Mouse (Mus musculus) forebrain, embryonic 13.5 days (tissue): ENCODE results near the gene 6030445D17Rik. TPM values are rescaled to one million over a fixed set of nuclear protein-coding genes. Genes with fewer than 3 reads are reported as not detected.

Source experiments
- ATAC-seq: fragments of 200-750 bp; cut with Nextera tagmentation; 2 replicates; pipeline ENCODE4 v1.8.0; 2017
- H3K27ac ChIP-seq: fragments of 300-500 bp; sonication (generic); 2 replicates; pipeline ENCODE4 v1.5.1; 2015; ENCODE audit warnings: inconsistent platforms, mild to moderate bottlenecking, moderate library complexity
- H3K27me3 ChIP-seq: fragments of 300-500 bp; sonication (generic); 2 replicates; pipeline ENCODE4 v1.6.1; 2015; ENCODE audit warnings: mild to moderate bottlenecking, inconsistent platforms
- H3K36me3 ChIP-seq: fragments of 300-500 bp; sonication (generic); 2 replicates; pipeline ENCODE4 v1.6.1; 2015; ENCODE audit warnings: mild to moderate bottlenecking, inconsistent platforms; ENCODE audit not compliant: poor library complexity, severe bottlenecking
- H3K4me1 ChIP-seq: fragments of 300-500 bp; sonication (generic); 2 replicates; pipeline ENCODE4 v1.6.1; 2015; ENCODE audit warnings: inconsistent platforms
- H3K4me2 ChIP-seq: fragments of 300-500 bp; sonication (generic); 2 replicates; pipeline ENCODE4 v1.6.1; 2015; ENCODE audit warnings: inconsistent platforms, mild to moderate bottlenecking, moderate library complexity
- H3K4me3 ChIP-seq: fragments of 300-500 bp; sonication (generic); 2 replicates; pipeline ENCODE4 v1.5.1; 2015; ENCODE audit warnings: mild to moderate bottlenecking, inconsistent platforms
- H3K9ac ChIP-seq: fragments of 300-500 bp; sonication (generic); 2 replicates; pipeline ENCODE4 v1.6.1; 2015; ENCODE audit warnings: mild to moderate bottlenecking, inconsistent platforms
- H3K9me3 ChIP-seq: fragments of 300-500 bp; sonication (generic); replicated peaks from 2 replicates; pipeline ENCODE4 v1.6.1; 2016; ENCODE audit warnings: inconsistent platforms
- WGBS: fragments of 180-500 bp; shearing (Covaris S2); methylation state at CpG from one replicate; pipeline ENCODE4 v1.1.7; 2015; 5-methylcytosine and 5-hydroxymethylcytosine counted together
- polyA plus RNA-seq: library from polyadenylated mRNA; unstranded; fragments of >200 nt; fragmentation: Nextera tagmentation; extraction: Ambion mirVana; gene quantifications from 2 replicates; pipeline ENCODE4 v1.2.1, GENCODE M21; 2015

6030445D17Rik gene
- polyA plus RNA-seq, 1 experiment from 2014 or later = not detected

DNA sequence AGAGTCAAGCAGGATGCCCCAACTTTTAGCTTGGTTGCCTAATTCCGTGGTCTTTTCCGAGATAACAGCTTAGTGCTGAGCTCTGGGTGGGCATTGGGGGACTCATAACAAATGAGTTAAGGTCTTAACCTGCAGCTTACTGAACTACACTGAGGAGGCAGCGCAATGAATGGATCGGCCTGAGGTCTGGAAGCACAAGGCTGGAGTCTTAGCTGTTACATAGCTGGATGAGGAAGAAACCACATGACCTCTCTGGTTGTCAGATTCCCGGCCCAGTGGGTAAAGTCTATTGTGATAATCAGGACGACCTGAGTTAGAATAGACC is 327 bp upstream of the 6030445D17Rik start:
- H3K9ac ChIP-seq = peak overlapping the region; percentile 79
- H3K27ac ChIP-seq = no peak overlapping the region
- peaks cover 28% of the 10 kb centered on the region for H3K4me1 ChIP-seq
- peak overlapping the region; percentile 65 for H3K4me3 ChIP-seq
- H3K27me3 ChIP-seq = peaks cover 41% of the 10 kb centered on the region
- 0 out of 2 replicates have a peak, but pooled peaks have one; percentile 8 for ATAC-seq
- H3K9me3 ChIP-seq = no peaks in the 10 kb centered on the region
- peak overlapping the region; percentile 99 for H3K4me2 ChIP-seq
- H3K36me3 ChIP-seq = no peaks in the 10 kb centered on the region
- WGBS = 8% methylated on average over 6 of the region's 6 CpGs

DNA sequence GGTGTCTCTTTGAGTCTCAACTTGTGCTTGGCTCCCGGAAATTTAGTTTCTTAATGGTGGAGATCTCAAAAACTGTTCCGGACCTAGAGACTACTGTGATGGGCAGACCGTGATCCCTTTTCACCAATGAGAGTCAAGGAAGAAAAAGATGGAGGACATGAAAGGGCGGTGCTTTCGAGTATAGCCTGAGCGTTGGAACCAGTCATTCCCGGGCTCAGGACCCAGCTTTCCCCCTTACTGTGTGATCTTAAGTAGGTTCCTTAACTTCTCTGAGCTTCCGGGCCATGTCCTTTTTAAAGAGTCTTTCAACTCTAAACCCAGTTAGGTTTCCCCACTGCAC is 759 bp downstream of the 6030445D17Rik start:
- no peaks in the 10 kb centered on the region for H3K9me3 ChIP-seq
- ATAC-seq = peak; percentile 68
- peak overlapping the region; percentile 79 for H3K9ac ChIP-seq
- H3K36me3 ChIP-seq = no peaks in the 10 kb centered on the region
- H3K27ac ChIP-seq = no peak overlapping the region
- H3K4me1 ChIP-seq = peaks cover 28% of the 10 kb centered on the region
- peaks cover 41% of the 10 kb centered on the region for H3K27me3 ChIP-seq
- WGBS = 0% methylated on average over 8 of the region's 8 CpGs
- peak overlapping the region; percentile 99 for H3K4me2 ChIP-seq
- H3K4me3 ChIP-seq = peak overlapping the region; percentile 65

DNA sequence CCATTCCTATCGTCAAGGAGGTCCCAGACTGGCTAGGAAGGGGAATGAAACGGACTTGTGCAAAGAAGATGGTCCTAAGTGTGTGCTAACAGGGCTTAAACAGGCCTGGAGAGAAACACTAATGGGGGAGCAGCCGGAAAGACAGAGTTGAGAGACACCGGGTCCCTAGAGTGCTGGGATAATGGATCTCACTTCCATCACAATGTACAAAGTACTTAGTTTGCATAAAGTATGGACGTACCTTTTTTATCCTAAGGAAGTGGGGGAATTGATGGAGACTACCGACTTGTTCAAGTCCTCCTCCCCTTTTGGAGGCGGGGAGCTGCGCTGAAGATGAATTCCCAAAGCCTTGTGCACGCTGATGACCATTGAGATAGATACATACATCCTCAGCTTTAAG is 1.4 kb downstream of the 6030445D17Rik start:
- Histone ChIP-seq H3K9me3 (no peaks in the 10 kb centered on the region), H3K27me3 (peaks cover 41% of the 10 kb centered on the region), H3K9ac (no peak overlapping the region), H3K4me3 (peak overlapping the region; percentile 65), H3K27ac (no peak overlapping the region), H3K36me3 (no peaks in the 10 kb centered on the region), H3K4me1 (peaks cover 28% of the 10 kb centered on the region), H3K4me2 (peak overlapping the region; percentile 99)
- WGBS = 16% methylated on average over 9 of the region's 9 CpGs
- no peak for ATAC-seq

DNA sequence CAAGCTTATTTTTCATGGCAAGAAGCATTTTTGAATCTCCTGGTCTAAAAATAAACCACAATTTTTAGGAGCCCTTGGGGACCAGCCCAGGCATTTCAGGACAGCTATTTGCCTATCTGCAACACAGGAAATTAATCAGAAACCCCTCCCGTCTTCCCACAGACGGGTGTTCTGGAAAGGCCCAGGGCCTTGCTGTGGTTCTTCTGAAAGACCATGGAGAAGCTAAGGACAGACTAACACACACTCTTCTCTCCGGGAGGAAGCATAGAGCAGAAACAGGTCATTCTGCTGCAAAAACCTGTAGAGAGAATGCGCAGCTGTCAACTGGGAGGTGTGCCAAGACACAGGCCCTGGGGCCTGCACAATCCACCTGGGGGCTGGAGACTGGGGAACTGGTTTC is 4.2 kb downstream of the 6030445D17Rik start:
- Histone ChIP-seq H3K9ac (no peak overlapping the region), H3K27ac (no peak overlapping the region), H3K27me3 (peaks cover 36% of the 10 kb centered on the region), H3K4me3 (no peak overlapping the region), H3K4me2 (no peak overlapping the region), H3K36me3 (no peaks in the 10 kb centered on the region), H3K4me1 (peaks cover 33% of the 10 kb centered on the region), H3K9me3 (no peaks in the 10 kb centered on the region)
- 55% methylated on average over 4 of the region's 4 CpGs for WGBS
- no peak for ATAC-seq

DNA sequence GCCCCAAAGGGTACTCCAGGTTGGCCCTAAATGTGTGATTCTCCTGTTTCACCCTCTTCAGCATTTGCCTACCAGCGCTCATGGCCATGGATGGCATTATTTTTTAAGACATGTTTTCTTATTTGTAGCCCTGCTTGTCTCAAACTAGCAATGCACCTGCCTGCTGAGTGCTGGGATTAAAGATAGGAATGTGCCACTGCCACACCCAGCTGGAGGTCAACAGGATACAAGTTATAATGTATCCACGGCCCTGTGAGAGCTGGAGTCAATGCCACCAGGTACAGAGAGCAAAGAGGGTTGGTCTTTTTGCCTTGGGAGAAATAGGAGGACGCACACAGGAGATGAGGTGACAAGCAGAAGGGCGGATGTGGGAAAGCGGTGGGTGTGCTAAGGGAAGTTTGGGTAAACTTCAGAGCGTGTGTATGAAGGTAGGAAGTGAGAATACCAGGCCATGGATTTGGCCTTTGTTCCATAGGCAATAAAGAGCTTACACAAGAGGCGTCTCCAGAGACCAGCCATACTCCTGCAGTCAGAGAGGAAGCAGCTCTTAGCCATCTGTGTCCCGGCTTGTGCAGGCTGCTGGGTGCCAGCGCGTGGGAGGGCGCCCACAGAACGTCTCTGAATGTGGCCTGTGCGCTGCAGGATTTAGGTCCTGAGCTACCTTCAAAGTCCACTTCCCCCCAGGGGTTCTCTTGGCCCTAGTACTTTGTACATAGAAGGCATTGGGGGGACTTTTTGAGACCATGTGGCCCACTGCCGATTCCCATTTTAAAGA is 6.7 kb downstream of the 6030445D17Rik start:
- 77% methylated on average over 14 of the region's 14 CpGs for WGBS
- no peak overlapping the region for H3K4me3 ChIP-seq
- no peaks in the 10 kb centered on the region for H3K36me3 ChIP-seq
- ATAC-seq = no peak; the same call in 1 of the 2 replicates
- peak overlapping the region; percentile 96; the same call in 1 of the 2 replicates for H3K27ac ChIP-seq
- no peak overlapping the region for H3K9ac ChIP-seq
- peaks cover 15% of the 10 kb centered on the region for H3K27me3 ChIP-seq
- peaks cover 25% of the 10 kb centered on the region for H3K4me1 ChIP-seq
- no peaks in the 10 kb centered on the region for H3K9me3 ChIP-seq
- 0 out of 2 replicates have a peak overlapping the region, but pooled peaks have one; percentile 69 for H3K4me2 ChIP-seq

DNA sequence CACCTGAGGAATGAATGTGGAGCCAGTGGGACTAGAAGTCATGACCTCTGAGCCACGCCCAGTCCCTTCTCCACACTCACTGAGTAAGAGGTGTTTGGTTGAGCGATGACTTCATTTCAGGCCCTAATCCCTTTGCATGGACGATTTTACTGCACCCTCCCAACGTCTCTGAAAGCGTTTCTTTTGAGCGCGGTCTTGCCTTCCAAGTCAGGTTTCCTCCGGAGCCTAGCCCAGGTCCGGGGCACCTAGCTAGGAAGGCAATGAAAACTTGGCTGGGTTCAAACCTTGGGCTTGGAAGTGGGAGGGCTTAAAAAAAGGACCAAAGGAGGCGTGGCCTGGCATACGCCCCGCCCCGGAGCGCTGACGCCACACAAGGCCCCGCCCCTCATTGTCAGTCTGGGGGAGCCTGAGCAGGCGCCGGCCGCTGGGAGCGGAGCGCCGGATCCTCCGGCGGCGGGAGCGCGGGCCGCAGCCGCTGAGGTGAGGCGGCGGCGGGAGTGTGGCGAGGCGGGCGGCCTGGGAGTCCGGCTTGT is 7.4 kb downstream of the 6030445D17Rik start, which contains the start of gene Luzp1:
TSS of gene Luzp1 (plus strand) at position 391 of the 533 bp plus-strand sequence.
- H3K4me3 ChIP-seq = peak within 1 kb of the TSS; percentile 86
- H3K27me3 ChIP-seq = peaks cover 8% of the 10 kb centered on the region
- H3K4me1 ChIP-seq = peaks cover 29% of the 10 kb centered on the region
- peak within 1 kb of the TSS; percentile 85 for H3K9ac ChIP-seq
- peak within 1 kb of the TSS; percentile 69 for H3K4me2 ChIP-seq
- no peaks in the 10 kb centered on the region for H3K9me3 ChIP-seq
- 1% methylated on average over 27 of the region's 36 CpGs for WGBS
- H3K36me3 ChIP-seq = no peaks in the 10 kb centered on the region
- H3K27ac ChIP-seq = peak within 1 kb of the TSS; percentile 96
- ATAC-seq = peak; percentile 95

DNA sequence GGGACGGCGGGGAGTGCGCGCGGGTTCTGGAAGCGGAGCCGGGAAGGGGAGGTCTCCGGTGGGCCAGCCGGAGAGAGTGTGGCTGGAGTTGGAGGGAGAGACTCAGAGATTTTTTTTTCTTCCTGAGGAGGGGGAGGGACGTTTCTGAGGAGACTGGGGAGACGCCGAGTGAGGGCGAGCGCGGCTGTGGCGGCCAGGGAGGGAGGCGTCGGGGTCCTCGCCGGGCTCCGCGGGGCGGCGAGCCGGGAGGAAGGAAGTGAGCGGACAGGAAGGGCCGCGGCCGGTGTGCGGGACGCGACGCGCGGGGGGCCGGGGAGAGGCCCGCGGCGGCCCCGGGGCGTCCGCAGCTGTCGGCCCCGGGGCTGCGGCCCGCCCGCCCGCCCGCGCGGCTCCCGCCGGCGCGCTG is 7.9 kb downstream of the 6030445D17Rik start:
- peak; percentile 79 for ATAC-seq

DNA sequence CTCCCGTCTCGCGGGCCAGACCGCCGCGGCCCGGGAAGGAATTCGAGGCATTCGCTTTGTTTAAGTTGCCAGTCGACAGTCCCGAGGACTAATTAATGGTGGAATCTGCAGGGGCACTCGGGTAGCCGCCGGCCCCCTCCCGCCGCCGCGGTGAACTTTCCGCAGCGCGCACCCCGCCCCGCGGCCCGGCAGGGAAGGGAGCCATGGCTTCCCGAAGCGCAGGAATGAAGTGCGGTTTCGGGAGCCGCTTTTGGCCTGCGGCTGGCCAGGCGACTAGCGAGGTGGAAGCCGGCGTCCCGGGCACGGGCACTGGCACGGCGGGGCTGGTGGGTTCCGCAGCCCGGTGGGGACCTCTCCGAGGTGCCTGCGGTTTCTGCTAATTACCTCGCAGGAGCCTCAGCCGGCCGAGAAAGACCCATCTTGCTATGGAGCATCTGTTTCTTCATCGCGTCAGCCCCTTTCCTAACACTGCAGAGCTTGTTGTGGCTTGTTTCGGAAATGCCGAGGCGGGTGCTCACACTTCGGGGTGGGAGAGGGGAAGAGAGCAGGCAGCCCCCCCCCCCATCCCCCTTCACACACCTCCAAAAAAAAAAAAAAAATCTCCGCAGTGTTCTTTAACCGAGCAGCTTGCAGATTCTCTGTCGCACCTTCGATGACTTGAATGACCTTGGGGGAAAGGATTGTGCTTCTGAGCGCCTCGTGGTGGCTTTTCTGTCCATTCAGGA is 8.5 kb downstream of the 6030445D17Rik start:
- peak overlapping the region; percentile 69 for H3K4me2 ChIP-seq
- H3K27me3 ChIP-seq = no peaks in the 10 kb centered on the region
- H3K9ac ChIP-seq = peak overlapping the region; percentile 85
- WGBS = under 1% methylated on average over 58 of the region's 58 CpGs
- H3K36me3 ChIP-seq = no peaks in the 10 kb centered on the region
- no peaks in the 10 kb centered on the region for H3K9me3 ChIP-seq
- peak overlapping the region; percentile 86 for H3K4me3 ChIP-seq
- H3K4me1 ChIP-seq = peaks cover 31% of the 10 kb centered on the region
- ATAC-seq = peak; percentile 42
- H3K27ac ChIP-seq = peak overlapping the region; percentile 96

More for the DNA sequence above, 7.9 kb downstream of the 6030445D17Rik start:
- Histone ChIP-seq H3K4me1 (peaks cover 31% of the 10 kb centered on the region), H3K9me3 (no peaks in the 10 kb centered on the region), H3K27me3 (peaks cover 4% of the 10 kb centered on the region; the same call in 1 of the 2 replicates), H3K9ac (peak overlapping the region; percentile 85), H3K36me3 (no peaks in the 10 kb centered on the region), H3K4me3 (peak overlapping the region; percentile 86), H3K4me2 (peak overlapping the region; percentile 69), H3K27ac (peak overlapping the region; percentile 96)
- WGBS = 0% methylated on average over 37 of the region's 55 CpGs

DNA sequence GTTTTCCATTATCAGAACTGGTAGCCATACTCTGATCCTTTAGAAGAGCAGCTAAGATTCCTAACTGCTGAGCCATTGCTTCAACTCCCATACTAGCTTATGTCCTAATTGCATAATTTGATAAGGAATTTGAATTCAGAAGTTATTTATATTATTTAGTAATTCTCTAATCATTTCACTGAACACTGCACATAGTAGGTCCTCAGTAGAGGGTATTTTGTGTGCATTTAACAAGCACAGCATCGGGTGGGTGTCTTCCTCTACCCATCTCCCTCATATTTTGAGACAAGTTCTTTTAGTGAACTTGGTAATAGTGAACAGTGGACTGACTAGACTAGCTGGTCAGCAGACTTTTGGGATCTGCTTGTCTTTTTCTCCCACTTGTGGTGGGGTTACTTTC is 14.6 kb downstream of the 6030445D17Rik start:
- Histone ChIP-seq H3K27me3 (no peaks in the 10 kb centered on the region), H3K4me1 (peaks cover 16% of the 10 kb centered on the region), H3K27ac (no peak overlapping the region), H3K4me3 (no peak overlapping the region), H3K9ac (no peak overlapping the region), H3K9me3 (no peaks in the 10 kb centered on the region), H3K4me2 (no peak overlapping the region), H3K36me3 (no peaks in the 10 kb centered on the region)
- WGBS = 96% methylated on average over 1 of the region's 1 CpGs
- ATAC-seq = no peak

DNA sequence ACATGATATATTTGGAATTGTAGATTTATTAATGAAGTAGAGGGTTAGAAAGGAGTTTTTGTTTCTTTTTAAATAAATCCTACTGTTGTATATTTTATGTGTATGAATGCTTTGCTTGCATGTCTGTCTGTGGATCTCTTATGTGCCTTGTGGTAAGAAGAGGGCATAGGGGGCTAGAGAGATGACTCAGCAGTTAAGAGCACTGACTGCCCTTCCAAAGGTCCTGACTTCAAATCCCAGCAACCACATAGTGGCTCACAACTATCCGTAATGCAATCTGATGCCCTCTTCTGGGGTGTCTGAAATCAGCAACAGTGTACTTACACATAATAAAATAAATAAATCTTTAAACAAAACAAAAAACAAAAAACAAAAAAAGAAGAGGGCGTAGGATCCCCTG is 24.5 kb downstream of the 6030445D17Rik start:
- Histone ChIP-seq H3K4me1 (0 out of 2 replicates have a peak, but pooled peaks cover 4% of the 10 kb centered on the region), H3K27ac (no peak overlapping the region), H3K9me3 (no peaks in the 10 kb centered on the region), H3K36me3 (peaks cover 5% of the 10 kb centered on the region; the same call in 1 of the 2 replicates), H3K4me2 (no peak overlapping the region), H3K9ac (no peak overlapping the region), H3K27me3 (no peaks in the 10 kb centered on the region), H3K4me3 (no peak overlapping the region)
- ATAC-seq = no peak
- 96% methylated on average over 2 of the region's 2 CpGs for whole genome bisulfite sequencing

DNA sequence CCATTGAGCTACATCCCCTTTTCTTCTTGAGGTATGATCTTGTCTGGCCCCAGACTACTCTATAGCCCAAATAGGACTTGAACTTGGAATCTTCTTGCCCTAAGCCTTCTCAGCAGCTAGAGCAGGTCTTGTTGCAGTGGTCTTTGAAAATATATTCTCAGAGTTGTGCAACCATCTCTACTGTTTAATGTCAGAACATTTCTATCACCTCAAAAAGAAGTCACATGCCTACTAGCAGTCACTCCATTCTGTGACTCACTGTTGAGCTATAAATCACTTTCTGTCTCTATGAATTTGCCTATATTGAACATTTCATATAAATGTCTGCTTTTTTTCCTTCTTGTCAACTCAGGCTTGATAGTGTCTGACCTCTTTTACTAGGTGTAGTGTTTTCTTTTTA is 33.9 kb downstream of the 6030445D17Rik start:
- ATAC-seq = no peak
- Histone ChIP-seq H3K27me3 (no peaks in the 10 kb centered on the region), H3K4me1 (no peaks in the 10 kb centered on the region), H3K4me2 (no peak overlapping the region), H3K36me3 (no peaks in the 10 kb centered on the region), H3K4me3 (no peak overlapping the region), H3K9me3 (no peaks in the 10 kb centered on the region), H3K9ac (no peak overlapping the region), H3K27ac (no peak overlapping the region)
